Mouse (Mus musculus) fibroblast of lung, adult 2 months (primary cell): ENCODE measurements around the gene Ptprk.

Source experiments
- DNase-seq: peaks from one replicate; pipeline ENCODE4 v3.0.0-alpha.2; 2011; ENCODE audit warnings: low read depth

Ptprk gene

GRCm38 (mm10) chr10:28299207-28299606, 224.6 kb downstream of the Ptprk start:
- DNase-seq: no peak

DNA sequence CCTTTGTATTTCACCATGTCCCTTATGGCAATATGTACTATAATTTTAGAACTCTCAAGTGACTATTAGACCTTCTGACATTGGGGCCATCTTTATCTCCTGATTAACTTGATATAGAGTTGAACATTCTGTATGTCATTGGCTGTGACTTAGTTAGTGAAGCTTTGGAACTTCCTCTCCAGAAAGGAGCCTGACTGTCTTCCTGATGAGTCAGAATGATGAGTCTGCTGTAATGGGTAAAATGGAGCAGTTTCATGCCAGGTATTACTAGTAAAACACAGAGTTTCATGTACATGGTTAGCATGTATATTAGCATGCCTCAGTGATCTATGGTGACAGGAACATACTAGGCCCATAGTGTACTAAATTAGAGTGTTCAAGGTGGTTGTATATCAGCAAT, 229.2 kb downstream of the Ptprk start:
- DNase-seq: no peak

- DNase-seq: peak; percentile 12
Observed at GRCm38 (mm10) chr10:28304292-28304875, 229.8 kb downstream of the Ptprk start.

DNA sequence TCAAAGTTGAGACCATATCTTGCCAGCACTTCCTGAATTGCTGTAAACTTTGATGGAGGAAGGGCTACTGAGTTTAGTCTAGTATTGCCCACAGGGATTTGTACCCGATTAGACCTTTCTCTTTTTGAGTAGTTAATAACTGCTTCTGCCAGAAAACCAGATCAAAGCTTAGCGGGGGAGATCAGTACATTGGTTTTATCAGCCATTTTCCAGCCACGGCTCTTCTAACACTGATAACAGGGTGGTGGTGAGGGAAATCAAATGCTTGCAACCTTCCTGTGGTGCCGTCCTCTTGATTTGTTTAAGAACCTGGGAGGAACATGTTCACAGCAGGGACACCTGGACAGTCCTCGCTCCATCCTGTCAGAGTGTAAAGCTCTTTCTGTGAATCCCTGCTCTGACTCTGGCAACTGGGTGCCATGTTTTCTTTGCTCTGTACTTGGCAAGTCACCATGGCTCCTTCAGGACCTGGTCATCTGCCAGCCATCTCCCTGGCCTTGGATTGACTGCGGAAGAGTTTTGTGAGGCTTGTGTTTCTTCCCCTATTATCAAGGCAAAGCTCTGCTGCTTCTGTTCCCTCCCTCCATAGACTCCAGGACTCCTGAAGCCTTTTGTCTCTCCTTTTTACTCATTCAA, 231.9 kb downstream of the Ptprk start:
- no peak for DNase-seq

DNA sequence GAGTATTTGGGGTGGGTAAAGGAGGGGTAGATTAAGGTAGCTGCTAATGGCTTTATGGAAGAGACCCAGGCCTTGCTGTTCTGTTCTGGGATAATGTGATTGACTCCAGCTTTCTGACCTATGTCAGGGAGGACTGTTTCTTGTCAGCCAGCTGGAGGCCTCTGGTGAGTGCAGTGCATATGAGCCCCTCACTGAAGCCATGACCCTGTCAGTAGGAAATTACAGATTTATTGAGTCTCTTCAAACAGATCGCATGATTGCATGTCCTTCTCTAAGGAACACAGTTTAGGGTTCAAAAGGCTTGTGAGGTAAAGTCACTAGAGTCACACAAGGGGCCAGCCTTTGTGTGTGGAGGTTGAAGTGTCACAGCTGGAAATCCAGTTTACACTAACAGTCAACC, 236.7 kb downstream of the Ptprk start:
- DNase-seq: no peak

GRCm38 (mm10) chr10:28322995-28323394, 248.4 kb downstream of the Ptprk start:
- no peak for DNase-seq

DNA sequence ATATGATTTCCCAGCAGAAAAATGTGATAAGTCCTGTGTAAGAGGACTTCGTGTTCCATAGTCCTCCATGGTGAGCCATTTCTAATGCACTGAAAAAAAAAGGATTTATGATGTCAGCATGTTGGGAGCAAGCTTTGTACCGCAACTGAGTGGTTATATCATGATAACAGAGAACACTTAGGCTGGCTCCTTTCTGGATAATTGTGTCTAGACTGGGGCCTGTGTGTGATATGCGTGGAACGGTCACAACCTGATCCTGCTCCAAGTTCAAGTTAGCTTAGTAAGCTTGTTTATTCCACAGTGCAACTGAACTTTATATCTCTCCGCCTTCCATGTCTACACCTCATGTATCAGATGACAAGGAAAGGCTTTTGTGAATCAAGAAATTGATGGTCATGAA, 260.6 kb downstream of the Ptprk start:
- no peak for DNase-seq

GRCm38 (mm10) chr10:28338536-28338935, 263.9 kb downstream of the Ptprk start:
- DNase-seq: no peak

DNA sequence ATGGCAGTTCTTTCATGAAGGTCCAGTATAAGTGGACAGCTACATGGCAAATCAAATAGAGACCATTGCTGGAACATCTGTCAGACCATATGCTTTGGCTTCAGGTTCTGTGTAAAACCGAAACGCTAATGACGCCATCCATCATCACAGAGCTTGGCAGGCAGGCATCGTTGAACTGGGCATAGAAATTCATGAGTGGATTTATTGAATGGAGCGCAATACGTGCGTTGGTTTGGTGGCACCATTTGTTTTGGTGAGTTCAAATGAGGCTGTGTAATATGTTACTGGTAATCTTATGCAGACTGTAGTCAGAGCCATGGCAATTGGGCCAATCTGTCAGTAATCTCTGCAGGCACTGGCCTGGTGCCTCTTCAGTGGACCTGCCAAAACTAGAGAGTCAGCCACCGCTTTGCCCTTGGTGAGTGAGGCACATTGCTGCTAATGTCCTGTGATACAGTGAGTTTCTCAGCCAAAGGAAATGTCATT, 270.6 kb downstream of the Ptprk start:
- DNase-seq: no peak

GRCm38 (mm10) chr10:28365291-28365690, 290.7 kb downstream of the Ptprk start:
- DNase-seq: no peak

- no peak for DNase-seq
Observed at GRCm38 (mm10) chr10:28366065-28366677, 291.6 kb downstream of the Ptprk start.

GRCm38 (mm10) chr10:28369808-28370207, 295.2 kb downstream of the Ptprk start:
- no peak for DNase-seq

- no peak for DNase-seq
Observed at GRCm38 (mm10) chr10:28374874-28375273, 300.3 kb downstream of the Ptprk start.

GRCm38 (mm10) chr10:28379752-28380488, 305.3 kb downstream of the Ptprk start:
- no peak for DNase-seq

DNA sequence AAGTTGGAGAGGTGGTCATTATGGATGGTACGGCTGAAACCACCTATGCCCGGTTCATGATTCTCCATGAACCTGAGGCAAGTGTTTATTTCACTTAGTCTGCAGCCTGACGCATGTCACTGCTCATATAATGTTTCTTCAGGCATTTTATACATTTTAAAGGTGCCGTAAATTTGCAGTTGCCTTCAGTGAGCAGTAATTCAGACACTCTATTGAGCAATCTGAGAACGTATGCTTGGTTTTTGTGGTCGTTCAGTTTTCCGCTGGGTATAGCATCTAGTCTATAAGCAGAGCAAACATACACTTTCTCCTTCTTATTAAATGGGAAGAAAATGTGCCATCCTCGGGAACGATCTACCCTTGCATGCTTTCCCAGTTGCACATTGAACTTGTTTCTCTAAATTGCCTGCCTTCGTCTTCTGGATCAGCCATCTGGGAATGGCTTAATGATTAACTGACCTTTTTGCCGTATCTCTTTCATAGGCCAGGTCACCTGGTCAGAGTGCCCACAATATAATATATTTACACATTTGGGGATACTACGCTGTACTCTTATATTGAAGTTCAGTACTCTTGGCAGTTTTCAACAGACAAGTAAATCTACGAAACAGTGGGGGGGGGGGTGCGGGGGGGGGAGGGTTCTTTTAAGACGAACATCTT, 313.1 kb downstream of the Ptprk start:
- DNase-seq: no peak

- DNase-seq: no peak
Observed at GRCm38 (mm10) chr10:28391168-28391567, 316.5 kb downstream of the Ptprk start.

DNA sequence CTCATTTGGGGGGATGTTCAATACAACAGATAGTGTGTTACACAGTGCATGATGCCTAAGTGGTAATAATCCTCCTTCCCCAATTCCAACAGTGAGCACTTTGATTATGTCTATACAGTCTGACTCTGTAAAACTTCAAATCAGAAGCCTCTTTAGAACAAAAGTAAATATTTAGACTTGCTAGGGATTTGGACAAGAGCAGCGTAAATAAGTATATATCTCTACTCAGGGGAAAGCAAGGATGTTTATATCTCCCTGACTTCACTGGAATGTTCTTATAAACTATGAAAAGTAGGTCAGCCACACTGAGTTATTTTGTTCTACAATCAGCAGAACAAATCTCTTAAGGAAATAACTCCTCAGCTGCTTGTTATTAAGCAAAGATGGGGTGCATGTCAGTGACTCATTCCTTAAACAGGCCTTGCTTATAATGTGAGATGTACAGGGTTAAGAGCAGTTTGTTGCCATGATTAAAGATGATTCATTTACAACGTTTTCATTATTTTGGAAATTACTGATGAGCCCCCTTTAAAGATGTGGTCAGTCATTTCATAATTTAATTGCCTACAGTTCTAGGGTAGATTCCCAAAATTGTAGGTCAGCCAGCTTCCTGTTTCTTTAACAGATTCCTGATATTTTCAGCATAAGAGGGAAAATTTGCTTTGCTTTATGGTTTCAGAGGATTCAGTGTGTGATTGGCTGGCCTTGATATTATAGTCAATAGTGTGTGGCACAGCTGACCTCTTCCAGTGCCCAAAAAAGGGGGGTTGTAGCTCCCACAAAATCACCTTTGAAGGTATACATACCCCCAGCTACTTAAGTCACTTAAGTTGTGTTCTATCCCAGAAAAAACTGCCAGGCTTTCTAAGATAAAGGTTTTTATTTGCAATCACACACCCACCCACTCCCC, 321.2 kb downstream of the Ptprk start:
- DNase-seq: peak; percentile 21

GRCm38 (mm10) chr10:28396520-28396915, 321.9 kb downstream of the Ptprk start:
- DNase-seq: no peak

DNA sequence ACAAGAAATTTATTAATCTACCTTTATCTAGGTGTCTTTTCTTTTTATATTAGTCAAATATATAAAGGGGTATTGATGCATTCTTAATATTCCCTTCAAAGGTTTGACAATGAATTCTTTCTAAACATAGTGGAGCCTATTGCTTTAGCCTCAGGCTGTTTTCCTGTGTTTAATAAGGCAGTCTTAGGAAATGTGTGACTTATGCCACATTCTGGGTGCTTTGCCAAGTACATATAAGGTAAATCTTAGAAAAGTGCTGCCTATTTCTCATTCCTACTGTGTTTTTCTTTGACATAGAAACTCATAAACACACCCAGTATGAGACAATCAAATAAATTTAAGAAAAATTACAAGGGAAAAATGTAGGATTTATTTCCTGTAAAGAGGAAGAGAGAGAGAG, 327.2 kb downstream of the Ptprk start:
- DNase-seq: no peak

GRCm38 (mm10) chr10:28408980-28409379, 334.4 kb downstream of the Ptprk start:
- no peak for DNase-seq

DNA sequence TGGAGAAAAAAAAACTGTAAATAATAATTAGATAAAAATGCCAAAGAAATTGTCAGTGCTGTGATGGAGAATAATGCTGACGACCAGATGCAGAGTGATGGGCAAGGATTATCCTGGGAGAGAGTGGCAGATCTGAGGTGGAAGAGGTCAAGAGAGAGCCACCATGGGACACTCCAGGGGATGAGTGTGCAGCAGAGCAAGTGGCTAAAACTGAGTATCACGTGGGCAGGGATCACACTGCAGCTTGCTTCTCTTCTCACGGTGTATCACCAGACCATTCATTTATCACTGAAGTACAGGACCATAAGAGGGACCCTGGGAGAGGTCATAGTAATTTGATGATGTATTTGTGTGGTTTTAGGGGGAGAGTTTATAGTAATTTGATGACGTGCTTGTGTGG, 340.2 kb downstream of the Ptprk start:
- DNase-seq: no peak
